Mouse (Mus musculus) liver, embryonic 14 days (tissue): ENCODE data around the gene Myd88. TPM values are rescaled to one million over a fixed set of nuclear protein-coding genes. Genes with fewer than 3 reads are reported as not detected.

Experiments
- polyA plus RNA-seq: library from polyadenylated mRNA; depleted of rRNA; stranded (reverse); fragments of >200 nt; gene quantifications from 2 replicates; pipeline ENCODE4 v1.2.3, GENCODE M21; 2012; rRNA removed

The Myd88 gene
- polyA plus RNA-seq = 6.3 and 7.3 TPM in 2 replicates

GRCm38 (mm10) chr9:119340909-119341816 lies at the start of gene Myd88:
Myd88 (minus strand) TSS chr9:119341411.

GRCm38 (mm10) chr9:119365284-119365683 lies 24.1 kb upstream of the Myd88 start, which contains the start of gene Slc22a14:
Slc22a14 (minus strand) TSS chr9:119365553.

GRCm38 (mm10) chr9:119357331-119358057 lies 16.3 kb upstream of the Myd88 start, which contains the start of gene Xylb:
Xylb (plus strand) TSS chr9:119357381.

GRCm38 (mm10) chr9:119339558-119340211 lies 1.5 kb downstream of the Myd88 start, which contains the start of gene Acaa1a:
Acaa1a (plus strand) TSS chr9:119339676.

GRCm38 (mm10) chr9:119322289-119323259 lies 18.6 kb downstream of the Myd88 start, which contains the start of gene Oxsr1:
Oxsr1 (minus strand) TSS chr9:119322427.

Other genes with a start within 250 kb of the Myd88 start
- 0.82 and 1.3 TPM in 2 replicates for gene Plcd1, start 247.9 kb downstream of the Myd88 start, polyA plus RNA-seq
- 0.03 and 0.10 TPM in 2 replicates for gene Dlec1, start 238.9 kb downstream of the Myd88 start, polyA plus RNA-seq
- 3.5 and 3.7 TPM in 2 replicates for gene Acaa1b, start 184.3 kb downstream of the Myd88 start, polyA plus RNA-seq
- gene Gm47289, start 182.2 kb downstream of the Myd88 start, polyA plus RNA-seq = not detected in 2 replicates
- gene Slc22a13, start 132.3 kb downstream of the Myd88 start, polyA plus RNA-seq = not detected in 2 replicates
- gene Oxsr1, start 19.0 kb downstream of the Myd88 start, polyA plus RNA-seq = 11.9 and 13.1 TPM in 2 replicates
- 24.5 and 27.9 TPM in 2 replicates for gene Acaa1a, start 1.7 kb downstream of the Myd88 start, polyA plus RNA-seq
- gene Xylb, start 16.0 kb upstream of the Myd88 start, polyA plus RNA-seq = 4.8 and 4.9 TPM in 2 replicates
- gene Slc22a14, start 24.1 kb upstream of the Myd88 start, polyA plus RNA-seq = 0.02 TPM in 1 of 2 replicates, not detected in the other
- 0.52 and 0.59 TPM in 2 replicates for gene Acvr2b, start 60.7 kb upstream of the Myd88 start, polyA plus RNA-seq
- gene Exog, start 103.5 kb upstream of the Myd88 start, polyA plus RNA-seq = 1.9 and 2.6 TPM in 2 replicates
- gene Scn5a, start 237.6 kb upstream of the Myd88 start, polyA plus RNA-seq = 0.02 TPM in 2 replicates